Mouse (Mus musculus): ENCODE measurements around the gene Mthfd1l. TPM values are rescaled to one million over a fixed set of nuclear protein-coding genes. Genes with fewer than 3 reads are reported as not detected.

The Mthfd1l gene
- polyA plus RNA-seq, 1 experiment from 2014 or later = 9.2 TPM

DNA sequence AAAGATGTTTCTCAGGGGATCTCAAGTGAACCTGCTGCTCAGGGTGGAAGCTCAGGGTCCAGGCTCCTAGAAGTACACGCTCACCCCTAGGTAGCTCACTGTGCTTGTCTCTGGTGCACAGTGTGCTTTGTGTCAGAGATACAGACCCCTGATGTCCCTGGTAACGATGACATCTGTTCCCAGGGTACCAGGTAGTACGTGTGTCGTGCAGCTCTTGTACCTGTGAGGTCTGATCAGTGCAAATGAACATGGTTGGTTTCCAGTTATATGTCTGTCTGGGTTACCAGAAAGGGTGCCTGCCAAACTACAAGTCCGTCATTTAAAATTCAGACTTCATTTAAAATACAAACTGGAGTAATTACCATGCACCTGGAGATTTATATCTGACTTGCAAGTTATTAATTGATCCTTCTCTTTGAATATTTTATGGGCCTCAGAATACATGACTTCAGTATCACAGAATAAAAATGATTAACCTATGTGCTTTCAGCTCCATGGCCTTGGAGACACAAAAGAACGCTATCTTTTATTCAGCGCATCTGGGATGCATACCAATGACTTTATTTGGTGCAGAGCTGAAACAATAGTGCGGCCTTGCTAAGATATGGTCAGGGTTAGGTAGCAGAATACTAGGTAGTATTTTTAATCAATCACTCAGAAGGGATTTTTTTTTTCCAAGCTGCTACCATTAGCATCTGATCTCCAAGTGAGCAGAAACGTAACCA, 121.3 kb downstream of the Mthfd1l start:
- no peak for ATAC-seq (ENCODE audit: low FRiP score, low read depth)
- Histone ChIP-seq H3K27ac (no peak overlapping the region), H3K36me3 (no peaks in the 10 kb centered on the region), H3K9me3 (no peaks in the 10 kb centered on the region), H3K4me2 (replicated peaks) (no peak overlapping the region), H3K4me3 (no peak overlapping the region), H3K27me3 (replicated peaks) (no peaks in the 10 kb centered on the region), H3K9ac (no peak overlapping the region), H3K4me1 (0 out of 2 replicates have a peak, but pooled peaks cover 3% of the 10 kb centered on the region)
- 73% methylated on average over 9 of the region's 9 CpGs for WGBS

- H3K4me2 ChIP-seq (replicated peaks) = no peak overlapping the region
- no peaks in the 10 kb centered on the region for H3K27me3 ChIP-seq (replicated peaks)
- H3K27ac ChIP-seq = no peak overlapping the region
- H3K4me3 ChIP-seq = no peak overlapping the region
- no peak overlapping the region for H3K9ac ChIP-seq
- H3K36me3 ChIP-seq = no peaks in the 10 kb centered on the region
- H3K9me3 ChIP-seq = no peaks in the 10 kb centered on the region
- 0 out of 2 replicates have a peak, but pooled peaks cover 3% of the 10 kb centered on the region for H3K4me1 ChIP-seq
- WGBS = 85% methylated on average over 5 of the region's 5 CpGs
- ATAC-seq (ENCODE audit: low FRiP score, low read depth) = no peak
Observed at GRCm38 (mm10) chr10:4096151-4096550, 123.2 kb downstream of the Mthfd1l start.

GRCm38 (mm10) chr10:4100007-4100406, 127.1 kb downstream of the Mthfd1l start:
- Histone ChIP-seq H3K27me3 (replicated peaks) (no peaks in the 10 kb centered on the region), H3K9me3 (no peaks in the 10 kb centered on the region), H3K4me1 (no peaks in the 10 kb centered on the region), H3K4me3 (no peak overlapping the region), H3K9ac (no peak overlapping the region), H3K4me2 (replicated peaks) (no peak overlapping the region), H3K36me3 (no peaks in the 10 kb centered on the region), H3K27ac (no peak overlapping the region)
- no peak for ATAC-seq (ENCODE audit: low FRiP score, low read depth)
- WGBS = 96% methylated on average over 6 of the region's 6 CpGs

DNA sequence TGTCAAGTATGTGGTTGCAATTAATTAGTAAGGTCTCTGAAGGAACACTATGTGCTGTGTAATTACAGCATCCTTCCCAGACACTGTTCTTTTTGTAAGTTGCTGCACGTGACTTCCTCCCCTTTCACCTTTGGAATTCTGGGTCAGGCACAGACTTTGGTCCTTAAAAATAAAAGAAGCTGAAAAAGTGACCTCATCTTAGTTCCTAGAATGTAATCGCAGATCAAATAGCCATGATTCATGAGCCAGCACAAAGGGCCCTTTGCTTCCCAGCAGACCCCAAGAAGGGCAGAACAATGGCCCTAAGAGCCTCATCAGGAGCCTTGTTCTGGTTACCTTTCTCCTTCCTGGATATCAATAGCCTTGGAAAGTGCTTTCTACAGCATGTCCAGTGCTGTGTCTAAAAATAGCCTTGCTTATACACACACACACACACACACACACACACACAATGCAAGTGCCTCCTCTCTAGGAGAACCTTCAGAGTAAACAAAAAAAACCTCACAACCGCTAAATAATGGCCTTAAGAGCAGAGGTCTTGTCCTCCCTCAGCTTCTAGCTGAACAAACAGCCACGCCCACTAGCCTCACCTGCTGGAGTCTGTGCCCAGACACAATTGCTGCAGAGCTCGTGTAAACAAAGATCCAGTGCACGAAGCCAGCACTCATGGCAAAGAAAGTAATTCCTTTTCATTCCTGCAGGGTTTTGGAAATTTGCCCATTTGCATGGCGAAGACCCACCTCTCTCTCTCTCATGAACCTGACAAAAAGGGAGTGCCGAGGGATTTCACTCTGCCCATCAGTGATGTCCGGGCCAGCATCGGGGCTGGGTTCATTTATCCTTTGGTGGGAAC, 133.0 kb downstream of the Mthfd1l start:
- H3K4me1 ChIP-seq = peaks cover 22% of the 10 kb centered on the region
- no peaks in the 10 kb centered on the region for H3K36me3 ChIP-seq
- H3K27me3 ChIP-seq (replicated peaks) = no peaks in the 10 kb centered on the region
- no peak overlapping the region for H3K9ac ChIP-seq
- H3K4me2 ChIP-seq (replicated peaks) = no peak overlapping the region
- no peak overlapping the region for H3K27ac ChIP-seq
- no peak overlapping the region for H3K4me3 ChIP-seq
- ATAC-seq (ENCODE audit: low FRiP score, low read depth) = peak; percentile 39; the same call in 1 of the 2 replicates
- WGBS = 25% methylated on average over 10 of the region's 10 CpGs
- no peaks in the 10 kb centered on the region for H3K9me3 ChIP-seq

- H3K36me3 ChIP-seq = no peaks in the 10 kb centered on the region
- WGBS = 17% methylated on average over 7 of the region's 7 CpGs
- H3K9ac ChIP-seq = no peak overlapping the region
- no peak overlapping the region for H3K4me3 ChIP-seq
- H3K27ac ChIP-seq = no peak overlapping the region; the same call in 1 of the 2 replicates
- no peaks in the 10 kb centered on the region for H3K27me3 ChIP-seq (replicated peaks)
- peaks cover 22% of the 10 kb centered on the region for H3K4me1 ChIP-seq
- ATAC-seq (ENCODE audit: low FRiP score, low read depth) = no peak
- H3K9me3 ChIP-seq = no peaks in the 10 kb centered on the region
- H3K4me2 ChIP-seq (replicated peaks) = no peak overlapping the region
Observed at GRCm38 (mm10) chr10:4107661-4108338, 134.9 kb downstream of the Mthfd1l start.

- 76% methylated on average over 9 of the region's 9 CpGs for WGBS
- ATAC-seq (ENCODE audit: low FRiP score, low read depth) = no peak
- no peaks in the 10 kb centered on the region for H3K9me3 ChIP-seq
- H3K4me3 ChIP-seq = no peak overlapping the region
- H3K4me2 ChIP-seq (replicated peaks) = no peak overlapping the region
- H3K4me1 ChIP-seq = peaks cover 22% of the 10 kb centered on the region
- no peaks in the 10 kb centered on the region for H3K36me3 ChIP-seq
- no peak overlapping the region for H3K27ac ChIP-seq
- no peak overlapping the region for H3K9ac ChIP-seq
- no peaks in the 10 kb centered on the region for H3K27me3 ChIP-seq (replicated peaks)
Observed at GRCm38 (mm10) chr10:4108462-4108861, 135.5 kb downstream of the Mthfd1l start.

- H3K27me3 ChIP-seq (replicated peaks) = no peaks in the 10 kb centered on the region
- no peak overlapping the region for H3K9ac ChIP-seq
- H3K9me3 ChIP-seq = no peaks in the 10 kb centered on the region
- ATAC-seq (ENCODE audit: low FRiP score, low read depth) = no peak
- no peaks in the 10 kb centered on the region for H3K36me3 ChIP-seq
- H3K4me2 ChIP-seq (replicated peaks) = no peak overlapping the region
- H3K4me1 ChIP-seq = peaks cover 14% of the 10 kb centered on the region
- H3K4me3 ChIP-seq = no peak overlapping the region
- 84% methylated on average over 19 of the region's 19 CpGs for WGBS
- no peak overlapping the region for H3K27ac ChIP-seq
Observed at GRCm38 (mm10) chr10:4111095-4111794, 138.3 kb downstream of the Mthfd1l start.

GRCm38 (mm10) chr10:4111795-4112139, 138.8 kb downstream of the Mthfd1l start:
- Histone ChIP-seq H3K9ac (no peak overlapping the region), H3K27ac (no peak overlapping the region)
- 83% methylated on average over 8 of the region's 8 CpGs for WGBS

DNA sequence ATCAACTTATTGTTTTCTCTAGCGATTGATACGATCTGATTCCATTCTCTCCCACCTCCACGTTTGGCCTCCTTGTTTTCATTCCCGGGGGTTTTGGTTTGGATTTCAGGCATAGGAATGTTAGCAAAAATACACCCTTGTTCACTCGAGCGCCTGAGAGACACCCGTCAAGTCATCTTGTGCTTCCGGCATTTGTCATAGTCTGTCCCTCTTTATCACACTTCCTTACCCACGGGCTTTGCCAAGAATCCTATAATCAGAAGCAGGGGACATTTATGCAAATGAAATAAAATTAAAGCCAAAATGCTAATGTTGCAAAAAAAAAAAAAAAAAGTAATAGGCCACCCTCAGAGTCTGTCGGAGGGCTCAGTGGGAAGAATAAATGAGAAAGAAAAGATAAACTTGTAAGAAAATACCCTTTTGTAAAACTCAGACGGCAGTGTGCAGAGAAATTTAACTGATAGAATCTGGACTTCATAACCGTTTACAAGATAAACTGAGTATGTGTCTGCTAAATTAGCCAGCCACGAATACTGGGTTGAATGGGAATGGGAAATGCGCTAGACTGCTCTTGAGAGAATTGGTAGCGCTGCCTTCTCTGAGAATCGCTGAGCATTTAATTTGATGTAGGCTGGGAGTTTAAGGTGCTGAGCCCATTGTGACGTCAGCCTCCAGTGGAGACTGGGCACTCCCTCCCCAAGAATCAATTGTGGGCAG, 139.9 kb downstream of the Mthfd1l start:
- H3K27ac ChIP-seq = no peak overlapping the region
- 77% methylated on average over 17 of the region's 17 CpGs for WGBS
- no peak overlapping the region for H3K4me3 ChIP-seq
- no peak for ATAC-seq (ENCODE audit: low FRiP score, low read depth)
- no peak overlapping the region for H3K4me2 ChIP-seq (replicated peaks)
- no peaks in the 10 kb centered on the region for H3K27me3 ChIP-seq (replicated peaks)
- no peaks in the 10 kb centered on the region for H3K9me3 ChIP-seq
- no peak overlapping the region for H3K9ac ChIP-seq
- no peaks in the 10 kb centered on the region for H3K36me3 ChIP-seq
- peaks cover 13% of the 10 kb centered on the region for H3K4me1 ChIP-seq

More at GRCm38 (mm10) chr10:4111795-4112139, 138.8 kb downstream of the Mthfd1l start:
- Histone ChIP-seq H3K27me3 (replicated peaks) (no peaks in the 10 kb centered on the region), H3K4me1 (peaks cover 13% of the 10 kb centered on the region), H3K4me3 (no peak overlapping the region), H3K4me2 (replicated peaks) (no peak overlapping the region), H3K36me3 (no peaks in the 10 kb centered on the region), H3K9me3 (no peaks in the 10 kb centered on the region)
- ATAC-seq (ENCODE audit: low FRiP score, low read depth) = no peak

- Histone ChIP-seq H3K4me1 (peaks cover 8% of the 10 kb centered on the region), H3K4me2 (replicated peaks) (no peak overlapping the region), H3K9me3 (no peaks in the 10 kb centered on the region), H3K27me3 (replicated peaks) (no peaks in the 10 kb centered on the region), H3K9ac (no peak overlapping the region), H3K36me3 (no peaks in the 10 kb centered on the region), H3K4me3 (no peak overlapping the region), H3K27ac (no peak overlapping the region)
- 94% methylated on average over 5 of the region's 5 CpGs for WGBS
- ATAC-seq (ENCODE audit: low FRiP score, low read depth) = no peak
Observed at GRCm38 (mm10) chr10:4113328-4113658, 140.4 kb downstream of the Mthfd1l start.

DNA sequence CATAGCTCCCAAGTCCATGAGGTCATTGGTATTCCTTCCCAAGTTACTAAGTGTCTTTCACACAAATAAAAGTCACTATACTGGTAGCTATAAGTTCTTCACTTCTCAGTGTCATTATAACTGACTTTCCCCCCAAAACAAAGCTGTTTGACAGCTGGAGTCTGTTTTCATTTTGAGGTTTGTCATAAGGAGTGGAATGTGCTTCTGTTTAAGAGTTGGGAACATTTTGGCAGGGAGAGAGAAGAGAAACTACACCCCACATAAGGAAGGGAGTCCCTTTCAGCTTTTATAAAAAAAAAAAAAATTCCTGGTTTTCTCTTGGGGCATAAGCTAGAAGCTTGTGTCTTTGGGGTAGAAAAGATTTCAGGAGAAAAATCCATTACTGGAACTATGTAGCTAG, 143.7 kb downstream of the Mthfd1l start:
- ATAC-seq (ENCODE audit: low FRiP score, low read depth) = no peak

More for the DNA sequence above, 143.7 kb downstream of the Mthfd1l start:
- Histone ChIP-seq H3K4me1 (peaks cover 5% of the 10 kb centered on the region; the same call in 1 of the 2 replicates), H3K36me3 (no peaks in the 10 kb centered on the region), H3K4me2 (replicated peaks) (no peak overlapping the region), H3K27ac (no peak overlapping the region), H3K9ac (no peak overlapping the region), H3K27me3 (replicated peaks) (no peaks in the 10 kb centered on the region), H3K9me3 (no peaks in the 10 kb centered on the region), H3K4me3 (no peak overlapping the region)

All from neural tube, embryonic 12.5 days (tissue).